Mouse (Mus musculus) megakaryocyte, embryonic 14.5 days (primary cell): Measurements from ENCODE around the gene Mdga1. TPM values are rescaled to one million over a fixed set of nuclear protein-coding genes. Genes with fewer than 3 reads are reported as not detected.

ENCODE experiments used
- H3K27me3 ChIP-seq: replicated peaks from 2 replicates; pipeline ENCODE3; 2012; ENCODE audit warnings: inconsistent platforms
- H3K36me3 ChIP-seq: replicated peaks from 2 replicates; pipeline ENCODE3; 2012; ENCODE audit warnings: low read length, inconsistent platforms, mixed read lengths
- H3K4me1 ChIP-seq: 2 replicates; pipeline ENCODE4 v1.6.1; 2012; ENCODE audit warnings: inconsistent platforms
- H3K4me3 ChIP-seq: replicated peaks from 2 replicates; pipeline ENCODE3; 2012; ENCODE audit warnings: moderate library complexity, mild to moderate bottlenecking, inconsistent platforms
- H3K9me3 ChIP-seq: 2 replicates; pipeline ENCODE4 v1.6.1; 2012; ENCODE audit warnings: inconsistent platforms
- FLI1 ChIP-seq: IDR thresholded peaks from 2 replicates; pipeline ENCODE4 v1.6.1; 2012; ENCODE audit warnings: low read length, inconsistent platforms, mixed read lengths
- GATA1 ChIP-seq: IDR thresholded peaks from 3 replicates; pipeline ENCODE4 v1.6.1; 2012; ENCODE audit warnings: mixed read lengths, low read length, inconsistent platforms, borderline replicate concordance
- polyA plus RNA-seq: library from polyadenylated mRNA; stranded (reverse); fragments of >175 nt; gene quantifications from 2 replicates; pipeline ENCODE4 v1.2.3, GENCODE M21; 2012; ENCODE audit warnings: low replicate concordance; ENCODE audit not compliant: insufficient read depth

Mdga1 gene
- polyA plus RNA-seq, 1 experiment = 32.8 TPM

GRCm38 (mm10) chr17:29888981-29889980 lies 80.6 kb downstream of the Mdga1 start:
- peaks cover 90% of the 10 kb centered on the region for H3K27me3 ChIP-seq
- peaks cover 48% of the 10 kb centered on the region for H3K4me1 ChIP-seq
- TF ChIP-seq FLI1 (no peak), GATA1 (no peak)

GRCm38 (mm10) chr17:29887881-29888826 lies 81.7 kb downstream of the Mdga1 start:
- Histone ChIP-seq H3K36me3 (no peaks in the 10 kb centered on the region), H3K4me3 (peak overlapping the region; percentile 91), H3K27me3 (peaks cover 98% of the 10 kb centered on the region), H3K4me1 (peaks cover 51% of the 10 kb centered on the region), H3K9me3 (peaks cover 9% of the 10 kb centered on the region)
- no peak for TF ChIP-seq GATA1
- no peak for TF ChIP-seq FLI1

More at GRCm38 (mm10) chr17:29888981-29889980, 80.6 kb downstream of the Mdga1 start:
- peaks cover 16% of the 10 kb centered on the region for H3K9me3 ChIP-seq
- peak overlapping the region; percentile 91 for H3K4me3 ChIP-seq
- H3K36me3 ChIP-seq = no peaks in the 10 kb centered on the region

GRCm38 (mm10) chr17:29887271-29887880 lies 82.5 kb downstream of the Mdga1 start:
- Histone ChIP-seq H3K36me3 (no peaks in the 10 kb centered on the region), H3K4me1 (peaks cover 57% of the 10 kb centered on the region), H3K27me3 (peaks cover 93% of the 10 kb centered on the region), H3K9me3 (peaks cover 1% of the 10 kb centered on the region), H3K4me3 (peak overlapping the region; percentile 91)
- no peak for TF ChIP-seq GATA1
- no peak for TF ChIP-seq FLI1

DNA sequence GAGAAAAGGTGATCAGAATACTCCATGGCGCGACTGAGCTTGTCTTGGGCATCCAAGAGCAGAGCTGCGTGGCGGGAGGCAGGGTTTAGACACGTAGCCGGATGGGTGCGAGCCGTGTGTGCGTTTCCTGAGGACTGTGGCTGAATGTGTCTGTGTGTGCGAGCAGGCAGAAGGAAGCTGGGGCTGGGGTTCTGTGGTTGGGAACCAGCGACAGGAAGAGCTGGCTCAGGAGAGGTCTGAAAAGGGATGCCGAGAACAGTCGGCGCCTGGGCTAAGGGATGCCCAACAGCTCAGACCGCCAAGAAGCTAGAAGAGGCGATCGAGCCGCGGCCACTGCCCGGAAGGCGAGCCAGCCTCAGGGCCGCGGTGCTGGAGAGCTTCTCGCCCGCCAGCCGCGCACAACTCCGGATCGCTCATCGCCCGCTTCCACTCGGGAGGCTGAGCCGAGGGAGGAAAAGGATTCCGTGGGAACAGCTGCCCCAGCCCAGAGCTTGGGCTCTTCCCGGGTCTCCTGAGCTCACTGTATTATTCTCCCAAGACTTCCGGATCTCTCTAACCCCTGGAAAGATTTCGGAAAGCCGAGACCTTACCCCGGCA lies 83.1 kb downstream of the Mdga1 start:
- Histone ChIP-seq H3K36me3 (no peaks in the 10 kb centered on the region), H3K27me3 (peaks cover 91% of the 10 kb centered on the region), H3K4me3 (peak overlapping the region; percentile 91)

GRCm38 (mm10) chr17:29886061-29886460 lies 83.8 kb downstream of the Mdga1 start:
- no peaks in the 10 kb centered on the region for H3K36me3 ChIP-seq
- H3K4me3 ChIP-seq = peak overlapping the region; percentile 91
- no peaks in the 10 kb centered on the region for H3K9me3 ChIP-seq
- no peak for TF ChIP-seq FLI1
- TF ChIP-seq GATA1 = no peak
- H3K27me3 ChIP-seq = peaks cover 90% of the 10 kb centered on the region
- peaks cover 57% of the 10 kb centered on the region for H3K4me1 ChIP-seq

More for the DNA sequence above, 83.1 kb downstream of the Mdga1 start:
- Histone ChIP-seq H3K9me3 (no peaks in the 10 kb centered on the region), H3K4me1 (peaks cover 57% of the 10 kb centered on the region)
- TF ChIP-seq GATA1 (no peak), FLI1 (no peak)

DNA sequence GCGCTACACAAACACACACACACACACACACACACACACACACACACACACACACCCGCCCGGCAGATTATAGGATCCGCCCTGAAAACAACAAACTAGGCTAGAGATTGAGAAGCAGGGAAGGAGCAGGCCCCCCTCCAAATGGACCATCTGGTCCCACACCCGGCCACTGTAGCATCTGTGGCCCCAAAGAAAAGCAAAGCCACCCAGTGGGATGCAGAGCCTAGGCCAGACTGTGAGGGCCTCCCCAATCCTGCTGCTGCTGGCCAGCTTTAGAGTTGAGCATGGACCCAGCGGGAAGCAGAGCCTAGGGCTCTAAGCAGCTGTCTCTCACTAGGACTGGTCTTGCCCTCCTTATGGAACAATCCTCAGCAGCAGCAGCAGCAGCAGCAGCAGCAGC lies 85.3 kb downstream of the Mdga1 start:
- TF ChIP-seq FLI1 (no peak), GATA1 (no peak)
- H3K4me1 ChIP-seq = peaks cover 55% of the 10 kb centered on the region
- H3K9me3 ChIP-seq = peaks cover under 1% of the 10 kb centered on the region; the same call in 1 of the 2 replicates
- no peak overlapping the region for H3K4me3 ChIP-seq
- peaks cover 90% of the 10 kb centered on the region for H3K27me3 ChIP-seq
- no peaks in the 10 kb centered on the region for H3K36me3 ChIP-seq

- H3K9me3 ChIP-seq = peaks cover 13% of the 10 kb centered on the region
- no peaks in the 10 kb centered on the region for H3K36me3 ChIP-seq
- H3K4me3 ChIP-seq = no peak overlapping the region
- TF ChIP-seq FLI1 (no peak), GATA1 (no peak)
- H3K4me1 ChIP-seq = peaks cover 43% of the 10 kb centered on the region
- H3K27me3 ChIP-seq = peaks cover 86% of the 10 kb centered on the region
These were observed 86.5 kb downstream of the Mdga1 start for GRCm38 (mm10) chr17:29883351-29883750.

DNA sequence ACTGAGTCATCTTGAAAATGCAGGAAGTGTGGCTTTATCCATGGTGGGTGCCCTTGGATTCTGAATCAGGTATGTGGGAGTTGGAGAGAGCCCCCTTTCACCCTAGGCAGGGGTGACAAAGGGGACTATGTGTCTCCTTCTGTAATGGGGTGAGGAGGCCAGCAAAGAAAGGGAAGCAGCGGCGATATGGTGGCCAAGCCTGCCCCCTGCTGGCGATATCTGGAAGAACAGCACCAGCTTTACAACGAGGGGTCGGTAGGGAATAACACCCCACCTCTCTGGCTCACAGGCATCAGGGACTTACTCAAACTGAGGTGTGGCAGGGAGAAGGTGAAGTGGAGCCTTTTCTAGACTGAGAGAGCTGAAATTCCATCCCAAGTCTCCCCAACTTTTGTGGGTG lies 87.0 kb downstream of the Mdga1 start:
- Histone ChIP-seq H3K27me3 (peaks cover 82% of the 10 kb centered on the region), H3K4me3 (no peak overlapping the region), H3K36me3 (no peaks in the 10 kb centered on the region), H3K4me1 (peaks cover 39% of the 10 kb centered on the region), H3K9me3 (peaks cover 16% of the 10 kb centered on the region)
- no peak for TF ChIP-seq GATA1
- TF ChIP-seq FLI1 = no peak

GRCm38 (mm10) chr17:29880251-29880650 lies 89.6 kb downstream of the Mdga1 start:
- Histone ChIP-seq H3K4me3 (no peak overlapping the region), H3K4me1 (peaks cover 12% of the 10 kb centered on the region; the same call in 1 of the 2 replicates), H3K9me3 (peaks cover 33% of the 10 kb centered on the region), H3K27me3 (peaks cover 78% of the 10 kb centered on the region), H3K36me3 (no peaks in the 10 kb centered on the region)
- no peak for TF ChIP-seq GATA1
- TF ChIP-seq FLI1 = no peak
